Mouse (Mus musculus) stomach, postnatal 0 days (tissue): ENCODE results near the gene Tjp1. TPM values are rescaled to one million over a fixed set of nuclear protein-coding genes. Genes with fewer than 3 reads are reported as not detected.

Source experiments
- ATAC-seq: fragments of 200-750 bp; cut with Nextera tagmentation; 2 replicates; pipeline ENCODE4 v1.8.0; 2017; ENCODE audit not compliant: low FRiP score, low TSS enrichment
- DNase-seq: peaks from one replicate; pipeline ENCODE4 v3.0.0-alpha.2; 2016; ENCODE audit warnings: low spot score
- H3K27ac ChIP-seq: fragments of 300-500 bp; sonication (generic); replicated peaks from 2 replicates; pipeline ENCODE4 v1.5.1; 2014; ENCODE audit warnings: mild to moderate bottlenecking, control low read depth
- H3K27me3 ChIP-seq: fragments of 300-500 bp; sonication (generic); 2 replicates; pipeline ENCODE4 v1.6.1; 2014; ENCODE audit warnings: low read length; ENCODE audit not compliant: control insufficient read depth, insufficient read depth
- H3K36me3 ChIP-seq: fragments of 300-500 bp; sonication (generic); 2 replicates; pipeline ENCODE4 v1.6.1; 2014; ENCODE audit warnings: low read length, mixed read lengths; ENCODE audit not compliant: control insufficient read depth, insufficient read depth
- H3K4me1 ChIP-seq: fragments of 300-500 bp; sonication (generic); replicated peaks from 2 replicates; pipeline ENCODE4 v1.6.1; 2014; ENCODE audit warnings: antibody characterized with exemption; ENCODE audit not compliant: control insufficient read depth, insufficient read depth
- H3K4me2 ChIP-seq: fragments of 300-500 bp; sonication (generic); replicated peaks from 2 replicates; pipeline ENCODE4 v1.6.1; 2014; ENCODE audit warnings: low read depth, mild to moderate bottlenecking, control low read depth, moderate library complexity
- H3K4me3 ChIP-seq: fragments of 300-500 bp; sonication (generic); 2 replicates; pipeline ENCODE4 v1.5.1; 2014; ENCODE audit warnings: low read depth, low read length, control low read depth
- H3K9ac ChIP-seq: fragments of 300-500 bp; sonication (generic); 2 replicates; pipeline ENCODE4 v1.6.1; 2014; ENCODE audit warnings: mild to moderate bottlenecking, low read length, control low read depth, mixed read lengths
- H3K9me3 ChIP-seq: fragments of 300-500 bp; sonication (generic); 2 replicates; pipeline ENCODE4 v1.6.1; 2016; ENCODE audit warnings: low read length; ENCODE audit not compliant: control insufficient read depth
- CTCF ChIP-seq: IDR thresholded peaks from 2 replicates; pipeline ENCODE4 v1.5.1; 2016; ENCODE audit warnings: antibody characterized with exemption, low read depth, mild to moderate bottlenecking, moderate library complexity
- EP300 ChIP-seq: optimal IDR thresholded peaks from 2 replicates; pipeline ENCODE3; 2016; ENCODE audit warnings: antibody characterized with exemption
- WGBS: fragments of 180-500 bp; shearing (Covaris S2); extraction: QIAGEN DNeasy Blood & Tissue Kit; methylation state at CpG from one replicate; pipeline ENCODE4 v1.1.7; 2014; 5-methylcytosine and 5-hydroxymethylcytosine counted together
- polyA plus RNA-seq: library from polyadenylated mRNA; unstranded; fragments of >200 nt; fragmentation: Nextera tagmentation; extraction: Ambion mirVana; gene quantifications from 2 replicates; pipeline ENCODE4 v1.2.1, GENCODE M21; 2015

The Tjp1 gene
- polyA plus RNA-seq, 1 experiment from 2014 or later, result 12.6 TPM

DNA sequence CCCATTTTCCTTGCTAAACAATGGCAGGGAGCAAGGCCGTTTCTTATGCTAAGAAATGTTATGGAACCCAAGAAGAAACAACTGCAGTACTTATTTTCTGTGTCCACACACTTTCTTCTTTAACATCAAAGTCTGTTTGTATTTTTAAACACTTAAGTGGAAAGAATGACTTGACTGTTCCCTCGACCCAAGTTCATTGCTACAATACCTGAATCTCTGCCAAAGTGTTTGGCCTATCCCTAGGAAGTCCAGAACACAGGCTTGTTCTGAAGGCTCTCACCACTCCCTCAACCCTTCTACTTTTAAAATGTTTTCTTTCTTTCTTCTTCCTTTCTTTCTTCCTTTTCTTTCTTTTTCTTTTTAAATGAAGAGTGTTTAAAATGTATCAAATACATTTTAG lies 71.5 kb downstream of the Tjp1 start:
- no peaks in the 10 kb centered on the region for H3K4me1 ChIP-seq
- H3K36me3 ChIP-seq, result no peaks in the 10 kb centered on the region
- WGBS, result 23% methylated on average over 2 of the region's 2 CpGs
- H3K27ac ChIP-seq, result no peak overlapping the region
- no peak overlapping the region for H3K4me2 ChIP-seq
- no peaks in the 10 kb centered on the region for H3K27me3 ChIP-seq
- H3K9me3 ChIP-seq, result no peaks in the 10 kb centered on the region
- ATAC-seq, result no peak
- DNase-seq, result no peak
- no peak overlapping the region for H3K9ac ChIP-seq
- no peak overlapping the region for H3K4me3 ChIP-seq
- TF ChIP-seq CTCF, result no peak
- no peak for TF ChIP-seq EP300

DNA sequence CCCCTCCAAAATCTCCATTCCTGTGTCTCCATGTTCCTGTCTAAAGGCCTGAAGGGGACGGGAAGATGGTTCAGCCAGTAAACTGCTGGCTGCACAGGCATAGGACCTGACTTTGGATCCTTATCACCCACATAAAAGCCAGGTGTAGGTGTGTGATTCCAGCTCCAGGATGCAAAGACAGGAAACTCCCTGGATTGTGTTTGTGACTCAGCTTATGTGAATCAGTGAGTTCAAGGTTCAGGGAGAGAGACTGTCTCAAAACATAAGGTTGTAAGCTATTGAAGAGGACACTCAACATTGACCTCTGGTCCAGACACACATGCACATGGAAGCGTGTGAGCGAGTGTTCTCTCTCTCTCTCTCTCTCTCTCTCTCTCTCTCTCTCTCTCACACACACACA lies 72.4 kb downstream of the Tjp1 start:
- Histone ChIP-seq H3K4me3 (no peak overlapping the region), H3K27ac (0 out of 2 replicates have a peak overlapping the region, but pooled peaks have one; percentile 45), H3K9me3 (no peaks in the 10 kb centered on the region), H3K9ac (no peak overlapping the region), H3K4me2 (no peak overlapping the region), H3K27me3 (no peaks in the 10 kb centered on the region), H3K36me3 (no peaks in the 10 kb centered on the region), H3K4me1 (no peaks in the 10 kb centered on the region)
- TF ChIP-seq CTCF (no peak), EP300 (no peak)
- WGBS, result 80% methylated on average over 3 of the region's 3 CpGs
- ATAC-seq (peak; percentile 79), DNase-seq (peak; percentile 20)

DNA sequence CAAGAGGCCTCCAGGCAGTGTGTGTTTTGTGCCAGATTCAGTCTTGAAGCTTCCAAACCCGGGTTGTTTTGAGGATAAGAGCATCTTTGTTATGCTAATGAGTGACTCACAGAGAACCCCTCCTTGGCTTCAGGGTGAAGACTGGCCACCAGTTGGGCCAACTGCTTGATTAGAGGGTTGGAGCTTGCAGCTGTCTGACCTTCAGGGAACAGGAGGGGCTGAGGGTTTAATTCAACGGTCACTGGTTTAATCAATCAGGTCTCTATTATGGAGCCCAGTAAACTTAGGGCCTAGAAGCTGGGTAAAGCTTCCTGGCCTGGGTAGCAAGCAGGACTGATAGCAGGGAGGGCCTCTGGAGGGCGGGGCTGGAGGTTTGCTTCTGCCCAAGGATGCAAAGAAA lies 73.3 kb downstream of the Tjp1 start:
- H3K4me1 ChIP-seq, result no peaks in the 10 kb centered on the region
- no peaks in the 10 kb centered on the region for H3K27me3 ChIP-seq
- no peak overlapping the region for H3K9ac ChIP-seq
- no peak for TF ChIP-seq EP300
- no peak for TF ChIP-seq CTCF
- ATAC-seq (no peak), DNase-seq (no peak)
- no peak overlapping the region for H3K4me3 ChIP-seq
- no peaks in the 10 kb centered on the region for H3K9me3 ChIP-seq
- H3K27ac ChIP-seq, result no peak overlapping the region
- 34% methylated on average over 3 of the region's 3 CpGs for WGBS
- H3K4me2 ChIP-seq, result no peak overlapping the region
- H3K36me3 ChIP-seq, result no peaks in the 10 kb centered on the region

DNA sequence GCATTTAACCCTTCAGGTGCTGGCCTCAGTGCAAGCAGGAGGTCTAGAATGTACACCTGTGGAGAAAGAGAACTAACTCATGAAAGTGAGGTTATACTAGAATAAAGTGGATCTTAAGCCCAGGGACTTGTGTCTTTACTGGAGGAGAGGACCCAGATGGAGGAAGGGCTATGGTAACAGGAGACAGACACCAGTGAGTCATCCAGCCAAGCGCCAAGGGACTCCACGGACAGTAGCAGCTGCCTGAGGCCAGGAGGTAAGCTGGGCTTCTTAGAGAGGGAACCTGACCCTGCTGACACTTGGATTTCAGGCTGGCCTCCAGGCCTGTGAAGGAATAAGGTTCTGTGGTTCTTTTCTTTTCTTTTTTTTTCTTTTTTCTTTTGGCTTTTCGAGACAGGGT lies 75.3 kb downstream of the Tjp1 start:
- TF ChIP-seq CTCF, result no peak
- no peak for TF ChIP-seq EP300
- DNase-seq, result no peak
- Histone ChIP-seq H3K4me1 (no peaks in the 10 kb centered on the region), H3K4me3 (no peak overlapping the region), H3K9me3 (no peaks in the 10 kb centered on the region), H3K27ac (no peak overlapping the region), H3K27me3 (no peaks in the 10 kb centered on the region), H3K4me2 (no peak overlapping the region), H3K9ac (no peak overlapping the region), H3K36me3 (no peaks in the 10 kb centered on the region)
- WGBS, result 74% methylated on average over 3 of the region's 3 CpGs
- ATAC-seq, result no peak

DNA sequence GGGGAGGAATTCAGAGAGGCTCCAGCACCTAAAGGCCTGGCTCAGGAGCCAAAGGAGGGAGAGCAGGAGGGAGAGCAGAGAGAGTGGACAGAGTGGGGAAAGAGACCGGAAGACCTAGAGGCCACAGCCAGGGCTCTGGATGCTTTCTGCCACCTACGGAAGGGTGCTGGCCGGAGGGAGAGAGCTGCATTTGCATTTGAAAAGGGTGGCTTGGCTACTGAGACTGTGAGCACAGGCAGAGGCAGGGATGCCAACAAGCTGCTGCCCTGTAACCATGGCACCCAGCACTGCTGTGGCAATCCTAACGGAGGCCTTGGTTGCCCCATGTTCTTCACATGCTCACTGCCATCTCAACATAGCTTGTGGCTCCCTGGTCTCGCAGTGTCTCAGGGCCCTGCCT lies 77.4 kb downstream of the Tjp1 start:
- H3K4me3 ChIP-seq, result no peak overlapping the region
- WGBS, result 82% methylated on average over 3 of the region's 5 CpGs
- no peaks in the 10 kb centered on the region for H3K27me3 ChIP-seq
- no peak overlapping the region for H3K27ac ChIP-seq
- H3K9me3 ChIP-seq, result no peaks in the 10 kb centered on the region
- DNase-seq (no peak), ATAC-seq (no peak)
- H3K4me2 ChIP-seq, result no peak overlapping the region
- TF ChIP-seq CTCF, result no peak
- no peak for TF ChIP-seq EP300
- no peaks in the 10 kb centered on the region for H3K4me1 ChIP-seq
- no peak overlapping the region for H3K9ac ChIP-seq
- H3K36me3 ChIP-seq, result no peaks in the 10 kb centered on the region

DNA sequence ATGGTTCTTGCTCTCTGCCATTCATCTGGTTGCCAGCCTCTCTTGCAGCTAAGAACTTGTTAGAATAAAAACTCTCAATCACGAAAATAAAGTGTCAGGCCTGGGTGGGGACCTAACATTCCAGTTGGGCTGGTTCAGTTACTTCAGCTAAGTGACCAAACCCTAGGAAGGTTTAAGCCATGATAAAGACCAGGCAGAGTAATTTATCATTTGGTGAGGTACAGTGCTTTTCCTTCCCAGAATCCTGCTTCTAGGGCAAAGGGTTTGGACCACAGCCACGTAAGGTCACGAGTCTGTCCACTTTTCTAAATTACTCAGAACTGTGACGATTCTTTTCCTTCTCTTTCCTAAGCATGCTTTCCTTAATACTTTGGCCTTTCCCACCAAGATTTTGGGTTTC lies 86.1 kb downstream of the Tjp1 start:
- H3K4me3 ChIP-seq, result no peak overlapping the region
- 46% methylated on average over 4 of the region's 4 CpGs for WGBS
- 0 out of 2 replicates have a peak overlapping the region, but pooled peaks have one; percentile 49 for H3K27ac ChIP-seq
- H3K4me1 ChIP-seq, result no peaks in the 10 kb centered on the region
- no peaks in the 10 kb centered on the region for H3K36me3 ChIP-seq
- peak; percentile 65; the same call in 1 of the 2 replicates for ATAC-seq
- H3K27me3 ChIP-seq, result no peaks in the 10 kb centered on the region
- peak; percentile 62 for TF ChIP-seq EP300
- TF ChIP-seq CTCF, result no peak
- H3K9me3 ChIP-seq, result no peaks in the 10 kb centered on the region
- H3K9ac ChIP-seq, result no peak overlapping the region
- no peak overlapping the region for H3K4me2 ChIP-seq
- DNase-seq, result peak; percentile 42
